Mouse (Mus musculus) gastrocnemius, adult 2 months (tissue): ENCODE results near the gene Tyms. TPM values are rescaled to one million over a fixed set of nuclear protein-coding genes. Genes with fewer than 3 reads are reported as not detected.
"Not testable (repeated sequence)": the region's sequence is repeated elsewhere in the genome, so short reads cannot be mapped to it uniquely, and the experiment has no call there.

ENCODE experiments used
- DNase-seq: peaks from one replicate; pipeline ENCODE4 v3.0.0; 2022
- H3K27ac ChIP-seq: fragments of 200-600 bp; 2 replicates; pipeline ENCODE4 v1.8.1; 2022; ENCODE audit warnings: mild to moderate bottlenecking
- H3K4me3 ChIP-seq: fragments of 200-600 bp; 2 replicates; pipeline ENCODE4 v1.8.1; 2022; ENCODE audit warnings: mild to moderate bottlenecking, moderate library complexity
- CTCF ChIP-seq: fragments of 200-600 bp; IDR thresholded peaks from 2 replicates; pipeline ENCODE4 v1.8.1; 2022; ENCODE audit warnings: antibody characterized with exemption, mild to moderate bottlenecking, moderate library complexity
- intact Hi-C: fragments of 180-260 bp; cut with DNase I; formaldehyde crosslinking; loops from one replicate; pipeline ENCODE4 v1.15.1; 2025
- total RNA-seq, 2 experiments: library from RNA; stranded (reverse); gene quantifications; 2 replicates each; pipeline ENCODE4 v1.2.3; 2021

Gene Tyms
- total RNA-seq, 2 experiments from 2014 or later = 1.7 to 2.0 TPM

GRCm38 (mm10) chr5:30094399-30094798 is 21.0 kb upstream of the Tyms start:
- no peak overlapping the region for H3K27ac ChIP-seq
- no peak for DNase-seq
- TF ChIP-seq CTCF = peak; percentile 29; the same call in 1 of the 2 replicates
- no peak overlapping the region for H3K4me3 ChIP-seq
- intact Hi-C loops = no loop called here

DNA sequence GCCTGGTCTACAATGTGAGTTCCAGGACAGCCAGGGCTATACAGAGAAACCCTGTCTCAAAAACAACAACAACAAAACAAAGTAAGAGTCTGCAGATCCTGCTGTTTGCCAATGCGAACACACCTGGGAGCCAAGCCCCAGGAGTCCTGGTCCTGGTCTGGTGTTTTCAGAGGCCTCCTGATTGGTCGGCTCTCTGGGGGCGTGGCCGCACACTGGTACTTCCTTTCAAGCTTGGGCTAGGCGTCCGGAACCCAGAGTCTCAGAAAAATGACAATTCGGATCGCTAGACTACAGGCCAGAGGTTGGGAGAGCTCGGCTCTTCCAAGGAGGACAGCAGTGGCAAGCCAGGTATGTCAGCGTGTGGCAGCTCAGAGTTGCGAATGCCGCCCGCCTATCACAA is 19.3 kb upstream of the Tyms start:
- no peak for TF ChIP-seq CTCF
- no peak overlapping the region for H3K4me3 ChIP-seq
- no peak overlapping the region for H3K27ac ChIP-seq
- intact Hi-C loops = no loop called here
- DNase-seq = no peak

- no peak for TF ChIP-seq CTCF
- DNase-seq = no peak
- Histone ChIP-seq H3K4me3 (peak overlapping the region; percentile 87), H3K27ac (no peak overlapping the region)
- intact Hi-C loops = no loop called here
Observed at GRCm38 (mm10) chr5:30072377-30072776, 1.0 kb downstream of the Tyms start.

DNA sequence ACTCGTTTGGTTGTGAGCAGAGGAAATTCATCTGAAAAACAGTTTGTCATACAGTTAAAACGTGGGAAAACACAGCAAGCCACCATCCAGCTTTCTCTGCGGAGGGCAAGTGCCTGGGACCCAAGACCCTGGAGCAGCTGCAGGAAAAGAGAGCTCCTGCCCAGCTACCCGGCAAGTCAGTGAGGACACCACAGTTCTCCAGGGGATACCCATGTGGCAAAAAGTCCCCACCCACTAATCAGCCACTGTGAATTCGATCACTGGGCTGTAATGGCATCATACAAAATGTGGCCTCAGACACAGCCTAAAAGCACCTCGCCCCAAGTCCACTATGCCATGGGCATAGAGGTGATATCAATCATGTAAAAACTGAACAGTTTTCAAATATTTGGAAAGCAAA is 1.7 kb downstream of the Tyms start:
- no peak for TF ChIP-seq CTCF

GRCm38 (mm10) chr5:30067726-30068125 is 5.7 kb downstream of the Tyms start:
- intact Hi-C loops = no loop called here
- TF ChIP-seq CTCF = no peak
- Histone ChIP-seq H3K27ac (no peak overlapping the region), H3K4me3 (no peak overlapping the region)
- DNase-seq = no peak

More for the DNA sequence above, 1.7 kb downstream of the Tyms start:
- intact Hi-C loops = no loop called here
- no peak for DNase-seq
- Histone ChIP-seq H3K4me3 (no peak overlapping the region), H3K27ac (no peak overlapping the region)

GRCm38 (mm10) chr5:30059607-30060006 is 13.8 kb downstream of the Tyms start:
- intact Hi-C loops, H3K4me3 ChIP-seq, DNase-seq, H3K27ac ChIP-seq: not testable (repeated sequence)

DNA sequence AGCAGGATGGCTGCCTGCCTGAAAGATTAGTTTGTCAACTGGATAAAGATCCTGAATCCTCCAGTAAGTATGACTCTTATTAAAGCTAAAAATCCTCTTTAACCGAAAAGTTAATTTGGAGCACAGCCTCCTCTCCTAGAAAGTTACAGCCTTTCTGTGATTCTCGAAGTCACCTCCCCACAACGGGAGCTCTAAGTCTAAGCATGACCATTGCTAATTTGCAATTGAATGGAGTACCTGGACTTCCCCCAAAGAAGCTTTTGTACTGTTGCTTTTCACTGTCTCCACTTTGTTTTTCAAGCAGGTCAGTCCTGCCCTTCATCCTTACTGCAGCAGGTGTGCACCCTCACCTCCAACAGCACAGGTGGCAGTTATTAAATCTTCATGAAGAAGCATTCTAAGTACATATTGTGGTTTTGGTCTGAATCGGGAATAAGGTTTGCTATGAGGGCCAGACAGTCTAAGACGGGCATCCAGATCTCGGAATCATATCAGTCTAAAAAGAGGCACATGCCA is 15.1 kb downstream of the Tyms start:
- no peak for TF ChIP-seq CTCF
- DNase-seq = no peak
- intact Hi-C loops = no loop called here

DNA sequence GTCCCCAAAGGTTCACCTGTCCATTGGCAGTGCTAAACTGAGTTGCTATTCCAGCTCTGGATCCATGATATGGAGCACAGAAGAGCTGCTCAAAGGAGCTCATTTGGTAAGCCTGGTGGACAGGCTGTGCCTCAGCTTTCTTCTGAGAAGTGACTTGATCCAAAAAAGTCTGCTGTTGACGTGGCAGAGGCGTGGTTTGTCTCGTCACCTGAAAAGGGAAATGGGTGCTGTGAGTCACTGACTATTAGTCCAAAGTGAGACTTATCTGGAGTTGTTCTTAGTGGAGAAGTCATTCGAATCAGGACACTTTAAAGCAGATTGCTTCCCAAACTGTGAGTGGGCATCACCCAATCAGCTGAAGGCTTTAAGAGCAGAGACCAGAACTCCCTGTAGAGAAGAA is 33.6 kb downstream of the Tyms start:
- intact Hi-C loops = not testable (repeated sequence)

More for the DNA sequence above, 15.1 kb downstream of the Tyms start:
- no peak overlapping the region for H3K4me3 ChIP-seq
- H3K27ac ChIP-seq = no peak overlapping the region

GRCm38 (mm10) chr5:30039324-30039723 is 34.1 kb downstream of the Tyms start:
- intact Hi-C loops, H3K4me3 ChIP-seq, DNase-seq, H3K27ac ChIP-seq: not testable (repeated sequence)

More for the DNA sequence above, 33.6 kb downstream of the Tyms start:
- not testable (repeated sequence) for DNase-seq, H3K27ac ChIP-seq, H3K4me3 ChIP-seq

GRCm38 (mm10) chr5:30037111-30037510 is 36.3 kb downstream of the Tyms start:
- H3K27ac ChIP-seq, intact Hi-C loops, DNase-seq, H3K4me3 ChIP-seq: not testable (repeated sequence)

DNA sequence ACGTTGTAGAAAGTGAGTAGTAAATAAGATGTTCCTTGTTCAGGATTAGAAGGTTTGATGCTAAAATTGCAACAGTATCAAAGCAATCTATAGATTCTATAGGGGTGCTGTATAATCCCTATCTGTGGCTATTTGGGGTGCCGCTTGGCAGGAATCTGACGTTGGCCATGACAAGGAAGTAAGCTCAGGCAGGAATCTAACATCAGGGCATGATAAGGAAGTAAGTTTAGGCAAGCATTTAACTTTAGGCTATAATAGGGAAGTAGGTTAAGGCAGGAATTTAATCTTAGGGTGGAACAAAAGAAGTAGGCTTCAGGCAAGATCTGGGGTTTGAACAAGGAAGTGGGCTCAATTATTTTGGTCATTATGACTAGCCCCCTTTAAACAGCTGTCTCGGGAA is 37.6 kb downstream of the Tyms start:
- H3K27ac ChIP-seq, DNase-seq, H3K4me3 ChIP-seq, intact Hi-C loops: not testable (repeated sequence)

DNA sequence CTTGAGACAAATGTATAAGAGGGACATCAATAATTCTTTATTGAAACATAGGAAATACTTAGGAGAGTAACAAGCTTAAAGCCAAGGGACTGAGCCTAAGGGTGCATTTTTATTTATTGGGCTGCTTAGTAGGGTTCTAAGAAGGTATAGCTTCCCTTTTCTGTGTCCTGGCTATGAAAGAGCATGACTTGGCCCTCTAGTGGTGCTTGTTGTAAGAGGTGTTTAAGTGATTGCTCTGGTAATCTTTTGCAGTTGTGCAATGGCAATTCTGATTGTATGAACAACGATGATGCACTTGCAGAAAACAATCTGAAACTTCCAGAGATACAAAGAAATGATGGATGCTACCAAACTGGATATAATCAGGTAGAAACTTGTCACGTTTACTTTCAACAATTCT is 58.8 kb downstream of the Tyms start:
- H3K4me3 ChIP-seq = no peak overlapping the region
- TF ChIP-seq CTCF = peak; percentile 59
- no peak for DNase-seq
- no peak overlapping the region for H3K27ac ChIP-seq
- intact Hi-C loops = loop anchor here (5.0 kb wide), 1 partner anchor 192 kb away; no protein-coding TSS in a partner anchor

GRCm38 (mm10) chr5:30012726-30013503 is 60.5 kb downstream of the Tyms start, which contains the start of gene Il6:
Il6 (plus strand) TSS chr5:30013114.
- H3K27ac ChIP-seq = peak within 1 kb of the TSS; percentile 69
- intact Hi-C loops = loop anchor here (5.0 kb wide), 1 partner anchor 191 kb away; no protein-coding TSS in a partner anchor
- DNase-seq = peak; percentile 93
- peak; percentile 64 for TF ChIP-seq CTCF
- peak within 1 kb of the TSS; percentile 53 for H3K4me3 ChIP-seq

Other genes starting within 250 kb of the Tyms start
- gene Il6, start 60.5 kb downstream of the Tyms start, total RNA-seq = not detected
- not detected for gene Garem2, start 31.5 kb upstream of the Tyms start, total RNA-seq
- gene 3110082J24Rik, start 32.5 kb upstream of the Tyms start, total RNA-seq = not detected
- gene Hadha, start 81.5 kb upstream of the Tyms start, total RNA-seq = 100 to 1,000 TPM; 261 to 470 TPM
- gene Hadhb, start 81.6 kb upstream of the Tyms start, total RNA-seq = 100 to 1,000 TPM; 340 to 569 TPM
- gene Adgrf3, start 132.1 kb upstream of the Tyms start, total RNA-seq = not detected
- 10 to 100 TPM in 1 of 2 experiments, 1 to 10 TPM in 1; 8.3 to 11.4 TPM for gene Selenoi, start 159.0 kb upstream of the Tyms start, total RNA-seq
- not detected for gene Drc1, start 207.8 kb upstream of the Tyms start, total RNA-seq